Mouse (Mus musculus): ENCODE data around the gene V1rd19. TPM values are rescaled to one million over a fixed set of nuclear protein-coding genes. Genes with fewer than 3 reads are reported as not detected.

Gene V1rd19
- polyA plus RNA-seq (2021; fragmentation: Nextera tagmentation) = not detected in 2 replicates
- long read RNA-seq, experiment 1 = 0 reads
- long read RNA-seq, experiment 2 = 0 reads

GRCm38 (mm10) chr7:24001391-24001790 is at the start of gene V1rd19:
TSS of gene V1rd19 (plus strand) at chr7:24001691.

DNA sequence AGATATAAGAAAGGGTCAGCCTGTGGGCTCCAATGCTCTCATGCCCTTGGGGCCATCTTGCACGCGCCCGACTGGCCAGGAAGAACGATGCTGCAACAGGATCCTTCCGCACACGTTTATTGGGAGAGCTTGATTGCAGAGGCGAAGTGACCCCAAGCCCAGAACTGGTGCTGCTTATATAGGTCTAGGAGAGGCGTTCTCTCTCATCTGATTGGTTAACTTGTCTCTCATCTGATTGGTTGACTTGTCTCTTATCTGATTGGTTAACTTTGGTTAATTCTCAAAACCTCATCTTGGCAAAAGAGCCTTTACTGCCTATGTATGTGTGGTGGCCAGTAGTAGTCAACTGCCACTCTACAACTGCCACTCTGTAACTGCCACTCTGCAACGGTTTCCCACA is 27.2 kb upstream of the V1rd19 start, which contains the start of gene Vmn1r181:
Gene Vmn1r181 (plus strand): TSS at position 301 of the 400 bp plus-strand sequence.

GRCm38 (mm10) chr7:24052660-24053304 is 51.3 kb downstream of the V1rd19 start, which contains the start of gene Vmn1r183:
TSS of gene Vmn1r183 (plus strand) at chr7:24053254.

Other genes starting within 250 kb of the V1rd19 start
- gene Vmn1r174, start 249.4 kb upstream of the V1rd19 start, polyA plus RNA-seq (2021; fragmentation: Nextera tagmentation) = not detected in 2 replicates
- gene Vmn1r175, start 191.0 kb upstream of the V1rd19 start, polyA plus RNA-seq (2021; fragmentation: Nextera tagmentation) = not detected in 2 replicates
- gene Vmn1r176, start 164.3 kb upstream of the V1rd19 start, polyA plus RNA-seq (2021; fragmentation: Nextera tagmentation) = not detected in 2 replicates
- not detected in 2 replicates for gene Vmn1r177, start 135.2 kb upstream of the V1rd19 start, polyA plus RNA-seq (2021; fragmentation: Nextera tagmentation)
- gene Vmn1r178, start 109.7 kb upstream of the V1rd19 start, polyA plus RNA-seq (2021; fragmentation: Nextera tagmentation) = not detected in 2 replicates
- gene Vmn1r179, start 74.7 kb upstream of the V1rd19 start, polyA plus RNA-seq (2021; fragmentation: Nextera tagmentation) = not detected in 2 replicates
- gene Vmn1r180, start 51.1 kb upstream of the V1rd19 start, polyA plus RNA-seq (2021; fragmentation: Nextera tagmentation) = not detected in 2 replicates
- not detected in 2 replicates for gene Vmn1r181, start 27.1 kb upstream of the V1rd19 start, polyA plus RNA-seq (2021; fragmentation: Nextera tagmentation)
- not detected in 2 replicates for gene Vmn1r183, start 51.6 kb downstream of the V1rd19 start, polyA plus RNA-seq (2021; fragmentation: Nextera tagmentation)
- gene Zfp180, start 80.2 kb downstream of the V1rd19 start, polyA plus RNA-seq (2021; fragmentation: Nextera tagmentation) = 18.2 and 19.7 TPM in 2 replicates
- gene Zfp112, start 110.6 kb downstream of the V1rd19 start, polyA plus RNA-seq (2021; fragmentation: Nextera tagmentation) = 2.3 TPM in 2 replicates
- gene Zfp235, start 132.5 kb downstream of the V1rd19 start, polyA plus RNA-seq (2021; fragmentation: Nextera tagmentation) = 11.1 and 12.1 TPM in 2 replicates
- 0.94 and 1.2 TPM in 2 replicates for gene Zfp114, start 173.4 kb downstream of the V1rd19 start, polyA plus RNA-seq (2021; fragmentation: Nextera tagmentation)
- 1.5 and 1.8 TPM in 2 replicates for gene Zfp111, start 209.8 kb downstream of the V1rd19 start, polyA plus RNA-seq (2021; fragmentation: Nextera tagmentation)
- 3.6 and 3.8 TPM in 2 replicates for gene Zfp109, start 235.9 kb downstream of the V1rd19 start, polyA plus RNA-seq (2021; fragmentation: Nextera tagmentation)